Mouse (Mus musculus) cerebral cortex, adult 2 months (tissue): ENCODE data around the gene Olfr538.

ENCODE experiments used
- WGBS: fragments of 180-500 bp; shearing (Covaris S2); methylation state at CpG from one replicate; pipeline ENCODE4 v1.1.7; 2018; 5-methylcytosine and 5-hydroxymethylcytosine counted together

Gene Olfr538

GRCm38 (mm10) chr7:140567586-140567985 lies at the start of gene Olfr538:
TSS of gene Olfr538 (plus strand) at chr7:140567886.
- 63% methylated on average over 3 of the region's 3 CpGs for WGBS

- WGBS: 73% methylated on average over 2 of the region's 2 CpGs
Measured at GRCm38 (mm10) chr7:140539746-140540145, 27.9 kb upstream of the Olfr538 start.

- 81% methylated on average over 2 of the region's 2 CpGs for WGBS
Measured at GRCm38 (mm10) chr7:140600969-140601368, 33.3 kb downstream of the Olfr538 start, which contains the start of gene Olfr46. TSS of gene Olfr46 (plus strand) at chr7:140601269.
